Mouse (Mus musculus): ENCODE data around the gene D430042O09Rik. TPM values are rescaled to one million over a fixed set of nuclear protein-coding genes. Genes with fewer than 3 reads are reported as not detected.

The D430042O09Rik gene
- total RNA-seq, 2 experiments from 2014 or later: 29.2 to 35.2 TPM

- DNase-seq (ENCODE audit: low spot score in 2 of 2): no peak
Measured at GRCm38 (mm10) chr7:125736366-125737015, 28.8 kb downstream of the D430042O09Rik start.

GRCm38 (mm10) chr7:125740521-125740920 lies 32.8 kb downstream of the D430042O09Rik start:
- DNase-seq (ENCODE audit: low spot score in 2 of 2): no peak

GRCm38 (mm10) chr7:125741271-125741703 lies 33.6 kb downstream of the D430042O09Rik start:
- DNase-seq (ENCODE audit: low spot score in 2 of 2): no peak

- no peak for DNase-seq (ENCODE audit: low spot score in 2 of 2)
Measured at GRCm38 (mm10) chr7:125744774-125745173, 37.1 kb downstream of the D430042O09Rik start.

- DNase-seq (ENCODE audit: low spot score in 2 of 2): no peak
Measured at GRCm38 (mm10) chr7:125746621-125747315, 39.1 kb downstream of the D430042O09Rik start.

- no peak for DNase-seq (ENCODE audit: low spot score in 2 of 2)
Measured at GRCm38 (mm10) chr7:125747316-125747690, 39.6 kb downstream of the D430042O09Rik start.

- no peak for DNase-seq (ENCODE audit: low spot score in 2 of 2)
Measured at GRCm38 (mm10) chr7:125748186-125748585, 40.5 kb downstream of the D430042O09Rik start.

- DNase-seq (ENCODE audit: low spot score in 2 of 2): no peak
Measured at GRCm38 (mm10) chr7:125752699-125753325, 45.1 kb downstream of the D430042O09Rik start.

GRCm38 (mm10) chr7:125753326-125753715 lies 45.6 kb downstream of the D430042O09Rik start:
- DNase-seq (ENCODE audit: low spot score in 2 of 2): no peak

GRCm38 (mm10) chr7:125756806-125757205 lies 49.1 kb downstream of the D430042O09Rik start:
- DNase-seq (ENCODE audit: low spot score in 2 of 2): no peak

GRCm38 (mm10) chr7:125757896-125758623 lies 50.4 kb downstream of the D430042O09Rik start:
- DNase-seq (ENCODE audit: low spot score in 2 of 2): no peak

- no peak for DNase-seq (ENCODE audit: low spot score in 2 of 2)
Measured at GRCm38 (mm10) chr7:125762289-125762688, 54.6 kb downstream of the D430042O09Rik start.

GRCm38 (mm10) chr7:125762883-125763830 lies 55.5 kb downstream of the D430042O09Rik start:
- DNase-seq (ENCODE audit: low spot score in 2 of 2): no peak

GRCm38 (mm10) chr7:125764373-125764772 lies 56.7 kb downstream of the D430042O09Rik start:
- DNase-seq (ENCODE audit: low spot score in 2 of 2): no peak

- peak; percentile 73 to 86 for DNase-seq (ENCODE audit: low spot score in 2 of 2)
Measured at GRCm38 (mm10) chr7:125766976-125767831, 59.5 kb downstream of the D430042O09Rik start.

GRCm38 (mm10) chr7:125772961-125773571 lies 65.4 kb downstream of the D430042O09Rik start:
- DNase-seq (ENCODE audit: low spot score in 2 of 2): peak; percentile 25 to 45

GRCm38 (mm10) chr7:125783206-125783605 lies 75.5 kb downstream of the D430042O09Rik start:
- no peak for DNase-seq (ENCODE audit: low spot score in 2 of 2)

GRCm38 (mm10) chr7:125786105-125786504 lies 78.4 kb downstream of the D430042O09Rik start:
- DNase-seq (ENCODE audit: low spot score in 2 of 2): no peak

GRCm38 (mm10) chr7:125787046-125787445 lies 79.4 kb downstream of the D430042O09Rik start:
- no peak for DNase-seq (ENCODE audit: low spot score in 2 of 2)
